ENCODE assay signal across 10 mouse cellular contexts in genomic region chr4:108117488-108117887, GRCm38 (mm10). TPM values are rescaled to one million over a fixed set of nuclear protein-coding genes. Genes with fewer than 3 reads are reported as not detected.
DNase-seq lines count a peak whose midpoint lies in the region; ATAC-seq and TF ChIP-seq lines count a peak whose summit lies in the region.
"Had no signal": no experiment of that assay in that cellular context is flagged by ENCODE, and none has a peak within 500 bp of the region (broad histone marks: within the 10 kb centered on the region; RNA-seq: fewer than 3 reads in every experiment).

No protein-coding gene starts in this region.

- in situ Hi-C loops in ES-E14 (cut with MboI; ENCODE audit: low sequenced_read_pairs in 2 of 2, unreplicated experiment in 2 of 2), result no loop called here

- no peaks in the 10 kb centered on the region for H3K9me3 ChIP-seq in lung, embryonic 16.5 days (ENCODE audit: control insufficient read depth, low read length)
- no peaks in the 10 kb centered on the region for H3K9me3 ChIP-seq in ES-E14 (ENCODE audit: control insufficient read depth, insufficient read depth, low read depth, low read length)
- no peaks in the 10 kb centered on the region for H3K9me3 ChIP-seq in limb, embryonic 13.5 days
- H3K9me3 ChIP-seq in forebrain, embryonic 16.5 days (ENCODE audit: control insufficient read depth, low read length), result no peaks in the 10 kb centered on the region

- no peak overlapping the region for H3K27ac ChIP-seq in lung, embryonic 16.5 days (ENCODE audit: low read length)
- H3K27ac ChIP-seq in ES-E14 (ENCODE audit: insufficient read depth, low read depth, low read length, poor library complexity, severe bottlenecking), result no peak overlapping the region
- no peak overlapping the region for H3K27ac ChIP-seq in limb, embryonic 13.5 days
- H3K27ac ChIP-seq in forebrain, embryonic 16.5 days (ENCODE audit: low read length), result no peak overlapping the region

- ATAC-seq in lung, embryonic 16.5 days (ENCODE audit: low read depth), result no peak
- no peak for ATAC-seq in limb, embryonic 13.5 days (ENCODE audit: low FRiP score, low read depth)
- ATAC-seq in forebrain, embryonic 16.5 days, result no peak

- H3K4me2 ChIP-seq in lung, embryonic 16.5 days (ENCODE audit: low read depth, low read length), result peak overlapping the region; percentile 54
- H3K4me2 ChIP-seq in limb, embryonic 13.5 days (replicated peaks), result peak overlapping the region; percentile 65
- no peak overlapping the region for H3K4me2 ChIP-seq in forebrain, embryonic 16.5 days (ENCODE audit: low read length)

- H3K4me1 ChIP-seq in lung, embryonic 16.5 days (replicated peaks; ENCODE audit: control insufficient read depth, insufficient read depth, low read length), result no peaks in the 10 kb centered on the region
- H3K4me1 ChIP-seq in ES-E14 (ENCODE audit: control insufficient read depth in 2 of 2, insufficient read depth in 2 of 2, low read length in 2 of 2, poor library complexity in 1 of 2), result no peaks in the 10 kb centered on the region
- H3K4me1 ChIP-seq in limb, embryonic 13.5 days, result no peaks in the 10 kb centered on the region
- no peaks in the 10 kb centered on the region for H3K4me1 ChIP-seq in forebrain, embryonic 16.5 days (replicated peaks; ENCODE audit: control insufficient read depth, insufficient read depth, low read length)

- peak overlapping the region; percentile 64; the same call in 1 of the 2 replicates for H3K4me3 ChIP-seq in lung, embryonic 16.5 days (ENCODE audit: low read length)
- peak overlapping the region; percentile 65 to 92 for H3K4me3 ChIP-seq in ES-E14 (ENCODE audit: insufficient read depth in 1 of 2, low read depth in 1 of 2, low read length in 2 of 2, poor library complexity in 1 of 2, severe bottlenecking in 1 of 2)
- peak overlapping the region; percentile 65; the same call in 1 of the 2 replicates for H3K4me3 ChIP-seq in limb, embryonic 13.5 days
- no peak overlapping the region for H3K4me3 ChIP-seq in forebrain, embryonic 16.5 days (replicated peaks; ENCODE audit: low read length)

- H3K27me3 ChIP-seq in lung, embryonic 16.5 days (ENCODE audit: control insufficient read depth, insufficient read depth, low read depth, low read length), result no peaks in the 10 kb centered on the region
- no peaks in the 10 kb centered on the region for H3K27me3 ChIP-seq in limb, embryonic 13.5 days
- no peaks in the 10 kb centered on the region for H3K27me3 ChIP-seq in forebrain, embryonic 16.5 days (replicated peaks; ENCODE audit: control insufficient read depth, insufficient read depth, low read length)

- peak; percentile 6 to 8 for DNase-seq in frontal cortex, postnatal 36 days (ENCODE audit: low spot score in 2 of 2)
- DNase-seq in frontal cortex, postnatal 10 days (ENCODE audit: low spot score in 2 of 2), result no peak
- no peak for DNase-seq in lung, postnatal 25 days (ENCODE audit: low spot score)
- DNase-seq in ES-E14 (ENCODE audit: low read depth, low spot score), result no peak
- DNase-seq in urinary bladder, postnatal 25 days (ENCODE audit: low spot score), result no peak
- DNase-seq: kidney, postnatal 25 days had no signal

- 85% methylated on average over 8 of the region's 8 CpGs for WGBS in lung, embryonic 16.5 days
- WGBS in limb, embryonic 13.5 days, result 87% methylated on average over 8 of the region's 8 CpGs
- 92% methylated on average over 8 of the region's 8 CpGs for WGBS in forebrain, embryonic 16.5 days

- H3K36me3 ChIP-seq in lung, embryonic 16.5 days (ENCODE audit: control insufficient read depth, insufficient read depth, low read length), result no peaks in the 10 kb centered on the region
- no peaks in the 10 kb centered on the region for H3K36me3 ChIP-seq in ES-E14 (ENCODE audit: control insufficient read depth, insufficient read depth, low read length, poor library complexity, severe bottlenecking)
- H3K36me3 ChIP-seq in limb, embryonic 13.5 days, result no peaks in the 10 kb centered on the region
- H3K36me3 ChIP-seq in forebrain, embryonic 16.5 days (ENCODE audit: control insufficient read depth, insufficient read depth), result no peaks in the 10 kb centered on the region

- H3K9ac ChIP-seq in lung, embryonic 16.5 days (ENCODE audit: low read length), result no peak overlapping the region
- H3K9ac ChIP-seq in ES-E14 (ENCODE audit: insufficient read depth, low read depth, low read length, poor library complexity, severe bottlenecking), result no peak overlapping the region; the same call in 1 of the 2 replicates
- H3K9ac ChIP-seq in limb, embryonic 13.5 days, result no peak overlapping the region
- H3K9ac ChIP-seq in forebrain, embryonic 16.5 days (replicated peaks; ENCODE audit: low read depth, low read length), result no peak overlapping the region

TF ChIP-seq in ES-E14, 5 proteins besides CTCF, POLR2A, EP300 and RAD21:
- no peak for TF ChIP-seq ZC3H11A (IDR thresholded peaks at IDR 0.05; ENCODE audit: borderline replicate concordance, low read depth, low read length)
- no peak for TF ChIP-seq HCFC1 (IDR thresholded peaks at IDR 0.05; ENCODE audit: borderline replicate concordance, insufficient read depth, low read length)
- no peak for TF ChIP-seq MAFK (IDR thresholded peaks at IDR 0.05; ENCODE audit: insufficient read depth, low read depth, low read length)
- no peak for TF ChIP-seq ZNF384 (IDR thresholded peaks at IDR 0.05; ENCODE audit: low read depth, low read length)
- no peak for TF ChIP-seq CHD2 (IDR thresholded peaks at IDR 0.05; ENCODE audit: low read depth, low read length)

RNA-seq across cellular contexts. Expression of gene Podn, which starts 21.2 kb away (rescaled TPM):
- polyA plus RNA-seq in lung, embryonic 16.5 days (2015; fragmentation: Nextera tagmentation; extraction: Ambion mirVana), result 1.5 and 1.8 TPM in 2 replicates
- 0.74 and 1.0 TPM in 2 replicates for total RNA-seq in ES-E14 (2012; rRNA removed)
- 1.0 and 1.4 TPM in 2 replicates for polyA plus RNA-seq in limb, embryonic 13.5 days (2015; fragmentation: Nextera tagmentation; extraction: Ambion mirVana)
- polyA plus RNA-seq in forebrain, embryonic 16.5 days (2015; fragmentation: Nextera tagmentation; extraction: Ambion mirVana), result 0.35 and 0.41 TPM in 2 replicates

RNA-seq across cellular contexts. Expression of gene Scp2, which starts 27.3 kb away (rescaled TPM):
- polyA plus RNA-seq in lung, embryonic 16.5 days (2015; fragmentation: Nextera tagmentation; extraction: Ambion mirVana), result 326 and 342 TPM in 2 replicates
- 50.4 and 65.9 TPM in 2 replicates for total RNA-seq in ES-E14 (2012; rRNA removed)
- polyA plus RNA-seq in limb, embryonic 13.5 days (2015; fragmentation: Nextera tagmentation; extraction: Ambion mirVana), result 157 and 168 TPM in 2 replicates
- 195 and 205 TPM in 2 replicates for polyA plus RNA-seq in forebrain, embryonic 16.5 days (2015; fragmentation: Nextera tagmentation; extraction: Ambion mirVana)

RNA-seq across cellular contexts. Expression of gene Echdc2, which starts 47.7 kb away (rescaled TPM):
- 49.4 and 50.5 TPM in 2 replicates for polyA plus RNA-seq in lung, embryonic 16.5 days (2015; fragmentation: Nextera tagmentation; extraction: Ambion mirVana)
- total RNA-seq in ES-E14 (2012; rRNA removed), result 37.9 and 50.8 TPM in 2 replicates
- polyA plus RNA-seq in limb, embryonic 13.5 days (2015; fragmentation: Nextera tagmentation; extraction: Ambion mirVana), result 50.1 and 50.8 TPM in 2 replicates
- polyA plus RNA-seq in forebrain, embryonic 16.5 days (2015; fragmentation: Nextera tagmentation; extraction: Ambion mirVana), result 11.8 and 13.0 TPM in 2 replicates
- total RNA-seq: neutrophil, adult 5-6 weeks had no signal

Comparison
In these comparisons a context has a peak if more than half of its experiments do, and no peak if none do; other contexts are left out.
1. DNase-seq: peak in frontal cortex, postnatal 36 days (2 of 2); none in frontal cortex, postnatal 10 days (0 of 2), lung, postnatal 25 days (single experiment), ES-E14 (single experiment) and urinary bladder, postnatal 25 days (single experiment).